ENCODE assay signal across 10 mouse cellular contexts in genomic region chr6:72648002-72648595, GRCm38 (mm10). TPM values are rescaled to one million over a fixed set of nuclear protein-coding genes. Genes with fewer than 3 reads are reported as not detected.
DNase-seq lines count a peak whose midpoint lies in the region; ATAC-seq and TF ChIP-seq lines count a peak whose summit lies in the region.
"Had no signal": no experiment of that assay in that cellular context is flagged by ENCODE, and none has a peak within 500 bp of the region (broad histone marks: within the 10 kb centered on the region; RNA-seq: fewer than 3 reads in every experiment).

No protein-coding gene starts in this region.

- no peak overlapping the region for H3K27ac ChIP-seq in midbrain, embryonic 16.5 days (ENCODE audit: low read length)
- H3K27ac ChIP-seq in midbrain, embryonic 13.5 days = no peak overlapping the region
- H3K27ac ChIP-seq in heart, postnatal 0 days (ENCODE audit: low read depth) = peak overlapping the region; percentile 53
- H3K27ac ChIP-seq: hindbrain, embryonic 14.5 days; liver, embryonic 13.5 days; midbrain, embryonic 12.5 days had no signal

- H3K9ac ChIP-seq in midbrain, embryonic 16.5 days (ENCODE audit: low read depth, low read length) = no peak overlapping the region
- no peak overlapping the region; the same call in 1 of the 2 replicates for H3K9ac ChIP-seq in midbrain, embryonic 13.5 days (replicated peaks)
- H3K9ac ChIP-seq in heart, postnatal 0 days (replicated peaks; ENCODE audit: low read depth, low read length) = no peak overlapping the region
- H3K9ac ChIP-seq: hindbrain, embryonic 14.5 days; liver, embryonic 13.5 days; midbrain, embryonic 12.5 days had no signal

- H3K4me3 ChIP-seq in midbrain, embryonic 16.5 days (ENCODE audit: low read depth, low read length) = no peak overlapping the region
- no peak overlapping the region for H3K4me3 ChIP-seq in midbrain, embryonic 13.5 days (replicated peaks)
- no peak overlapping the region for H3K4me3 ChIP-seq in heart, postnatal 0 days (ENCODE audit: low read depth, low read length)
- H3K4me3 ChIP-seq: liver, embryonic 13.5 days; midbrain, embryonic 12.5 days had no signal

- WGBS in midbrain, embryonic 16.5 days = 65% methylated on average over 12 of the region's 12 CpGs
- WGBS in midbrain, embryonic 13.5 days = 66% methylated on average over 12 of the region's 12 CpGs
- 59% methylated on average over 12 of the region's 12 CpGs for WGBS in heart, postnatal 0 days

- H3K4me2 ChIP-seq in midbrain, embryonic 16.5 days (ENCODE audit: low read length) = no peak overlapping the region
- H3K4me2 ChIP-seq in midbrain, embryonic 13.5 days (replicated peaks) = no peak overlapping the region
- peak overlapping the region; percentile 14; the same call in 1 of the 2 replicates for H3K4me2 ChIP-seq in heart, postnatal 0 days (ENCODE audit: low read depth, low read length)
- H3K4me2 ChIP-seq: hindbrain, embryonic 14.5 days; liver, embryonic 13.5 days; midbrain, embryonic 12.5 days had no signal

- no peaks in the 10 kb centered on the region for H3K27me3 ChIP-seq in midbrain, embryonic 16.5 days (ENCODE audit: control insufficient read depth, insufficient read depth, low read depth, low read length)
- H3K27me3 ChIP-seq in midbrain, embryonic 13.5 days = no peaks in the 10 kb centered on the region
- H3K27me3 ChIP-seq in heart, postnatal 0 days (ENCODE audit: control insufficient read depth, insufficient read depth, low read length) = no peaks in the 10 kb centered on the region
- H3K27me3 ChIP-seq: liver, embryonic 13.5 days; midbrain, embryonic 12.5 days had no signal

- H3K4me1 ChIP-seq in midbrain, embryonic 16.5 days (ENCODE audit: control insufficient read depth, insufficient read depth, low read length) = no peaks in the 10 kb centered on the region
- H3K4me1 ChIP-seq in midbrain, embryonic 13.5 days (replicated peaks) = no peaks in the 10 kb centered on the region; the same call in 1 of the 2 replicates
- no peaks in the 10 kb centered on the region for H3K4me1 ChIP-seq in heart, postnatal 0 days (ENCODE audit: control insufficient read depth, insufficient read depth)
- H3K4me1 ChIP-seq: liver, embryonic 13.5 days had no signal

- intact Hi-C loops in gastrocnemius, postnatal 14 days (cut with DNase I; ENCODE audit: low total_unique reads) = loop anchor here (5.0 kb wide), 1 partner anchor 144 kb away; no protein-coding TSS in a partner anchor
- intact Hi-C loops in left cerebral cortex, postnatal 10 days (cut with DNase I) = no loop called here

- DNase-seq in gastrocnemius, postnatal 14 days = peak; percentile 38
- DNase-seq in gastrocnemius, postnatal 4 days (ENCODE audit: low spot score in 2 of 2) = no peak
- DNase-seq in heart, postnatal 0 days (ENCODE audit: low spot score) = no peak
- no peak for DNase-seq in right cerebral cortex, postnatal 10 days (ENCODE audit: low spot score in 2 of 2)
- DNase-seq in left cerebral cortex, postnatal 10 days (ENCODE audit: extremely low spot score in 1 of 2, low spot score in 2 of 2) = no peak

- H3K36me3 ChIP-seq in midbrain, embryonic 16.5 days (ENCODE audit: control insufficient read depth, insufficient read depth, low read length) = no peaks in the 10 kb centered on the region
- no peaks in the 10 kb centered on the region for H3K36me3 ChIP-seq in midbrain, embryonic 13.5 days
- no peaks in the 10 kb centered on the region for H3K36me3 ChIP-seq in heart, postnatal 0 days (replicated peaks; ENCODE audit: control insufficient read depth, insufficient read depth, low read length)
- H3K36me3 ChIP-seq: liver, embryonic 13.5 days; midbrain, embryonic 12.5 days had no signal

- peak; percentile 23; the same call in 1 of the 2 replicates for ATAC-seq in midbrain, embryonic 16.5 days
- ATAC-seq in midbrain, embryonic 13.5 days = no peak
- ATAC-seq in heart, postnatal 0 days (ENCODE audit: insufficient read depth, low read depth) = no peak

- H3K9me3 ChIP-seq in midbrain, embryonic 16.5 days (replicated peaks; ENCODE audit: control insufficient read depth, low read length, poor library complexity, severe bottlenecking) = no peaks in the 10 kb centered on the region
- H3K9me3 ChIP-seq in midbrain, embryonic 13.5 days = no peaks in the 10 kb centered on the region
- no peaks in the 10 kb centered on the region for H3K9me3 ChIP-seq in heart, postnatal 0 days (replicated peaks; ENCODE audit: control insufficient read depth, low read length)
- H3K9me3 ChIP-seq: liver, embryonic 13.5 days; midbrain, embryonic 12.5 days had no signal

- no peak for TF ChIP-seq EP300 in heart, postnatal 0 days (IDR thresholded peaks at IDR 0.05; ENCODE audit: low read depth)

- no peak for TF ChIP-seq CTCF in heart, postnatal 0 days (IDR thresholded peaks at IDR 0.05; ENCODE audit: low read depth)

RNA-seq across cellular contexts. Expression of gene Tgoln1, which starts 31.3 kb away (rescaled TPM):
- total RNA-seq in gastrocnemius, postnatal 14 days (2021) = 10 to 100 TPM; 21.6 to 21.7 TPM
- 10 to 100 TPM; 26.5 to 27.9 TPM for total RNA-seq in gastrocnemius, postnatal 4 days (2021)
- polyA plus RNA-seq in midbrain, embryonic 16.5 days (2015; fragmentation: Nextera tagmentation; extraction: Ambion mirVana) = 40.7 and 45.0 TPM in 2 replicates
- 39.6 and 41.2 TPM in 2 replicates for polyA plus RNA-seq in midbrain, embryonic 13.5 days (2015; fragmentation: Nextera tagmentation; extraction: Ambion mirVana)
- 16.4 and 22.5 TPM in 2 replicates for total RNA-seq in heart, postnatal 0 days (2014; rRNA removed; ENCODE audit: low replicate concordance)
- 19.4 and 21.3 TPM in 2 replicates for polyA plus RNA-seq in heart, postnatal 0 days (2015; fragmentation: Nextera tagmentation; extraction: Ambion mirVana)
- 10 to 100 TPM; 48.4 to 50.9 TPM for total RNA-seq in left cerebral cortex, postnatal 10 days (2021)

RNA-seq across cellular contexts. Expression of gene Retsat, which starts 49.8 kb away (rescaled TPM):
- total RNA-seq in gastrocnemius, postnatal 14 days (2021) = 10 to 100 TPM; 40.8 to 46.7 TPM
- 10 to 100 TPM; 42.6 to 49.5 TPM for total RNA-seq in gastrocnemius, postnatal 4 days (2021)
- polyA plus RNA-seq in midbrain, embryonic 16.5 days (2015; fragmentation: Nextera tagmentation; extraction: Ambion mirVana) = 5.9 and 6.3 TPM in 2 replicates
- 5.0 and 6.2 TPM in 2 replicates for polyA plus RNA-seq in midbrain, embryonic 13.5 days (2015; fragmentation: Nextera tagmentation; extraction: Ambion mirVana)
- 21.8 and 41.8 TPM in 2 replicates for total RNA-seq in heart, postnatal 0 days (2014; rRNA removed; ENCODE audit: low replicate concordance)
- polyA plus RNA-seq in heart, postnatal 0 days (2015; fragmentation: Nextera tagmentation; extraction: Ambion mirVana) = 64.4 and 69.1 TPM in 2 replicates
- 10 to 100 TPM; 25.9 to 30.8 TPM for total RNA-seq in left cerebral cortex, postnatal 10 days (2021)

RNA-seq across cellular contexts. Expression of gene Elmod3, which starts 49.9 kb away (rescaled TPM):
- total RNA-seq in gastrocnemius, postnatal 14 days (2021) = 1 to 10 TPM; 4.7 to 8.6 TPM
- total RNA-seq in gastrocnemius, postnatal 4 days (2021) = 1 to 10 TPM; 8.1 to 8.8 TPM
- polyA plus RNA-seq in midbrain, embryonic 16.5 days (2015; fragmentation: Nextera tagmentation; extraction: Ambion mirVana) = 17.3 and 17.8 TPM in 2 replicates
- polyA plus RNA-seq in midbrain, embryonic 13.5 days (2015; fragmentation: Nextera tagmentation; extraction: Ambion mirVana) = 15.7 and 16.5 TPM in 2 replicates
- total RNA-seq in heart, postnatal 0 days (2014; rRNA removed; ENCODE audit: low replicate concordance) = 21.9 and 30.9 TPM in 2 replicates
- polyA plus RNA-seq in heart, postnatal 0 days (2015; fragmentation: Nextera tagmentation; extraction: Ambion mirVana) = 17.6 and 18.6 TPM in 2 replicates
- 10 to 100 TPM; 13.0 to 14.4 TPM for total RNA-seq in left cerebral cortex, postnatal 10 days (2021)
